Mouse (Mus musculus) lung, postnatal 10 days (tissue): Measurements from ENCODE around the gene Alox12e.
"Not testable (repeated sequence)": the region's sequence is repeated elsewhere in the genome, so short reads cannot be mapped to it uniquely, and the experiment has no call there.

ENCODE experiments used
- DNase-seq: peaks from one replicate; pipeline ENCODE4 v3.0.0; 2021

Alox12e gene

DNA sequence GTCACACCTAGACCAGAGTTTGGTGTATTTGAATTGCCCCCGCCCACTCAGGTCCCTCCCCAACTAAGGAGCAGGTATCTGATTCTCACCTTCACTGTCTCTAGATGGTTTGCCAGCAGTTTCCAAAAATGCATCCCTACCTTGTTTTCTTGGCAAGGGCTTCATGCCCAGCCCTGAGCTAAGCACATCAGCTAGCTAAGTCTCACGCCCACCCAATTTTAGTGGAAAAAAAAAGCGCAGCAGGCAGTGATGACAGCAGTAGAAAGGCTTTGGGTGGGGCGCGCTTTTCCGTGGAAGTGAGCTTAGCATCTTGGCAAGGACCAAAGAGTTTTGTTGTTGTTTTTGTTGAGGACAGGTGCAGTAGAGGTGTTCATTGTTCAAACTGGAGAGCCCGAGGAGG is at the start of gene Alox12e:
TSS of gene Alox12e (minus strand) at position 101 of the 400 bp plus-strand sequence.
- no peak for DNase-seq

DNA sequence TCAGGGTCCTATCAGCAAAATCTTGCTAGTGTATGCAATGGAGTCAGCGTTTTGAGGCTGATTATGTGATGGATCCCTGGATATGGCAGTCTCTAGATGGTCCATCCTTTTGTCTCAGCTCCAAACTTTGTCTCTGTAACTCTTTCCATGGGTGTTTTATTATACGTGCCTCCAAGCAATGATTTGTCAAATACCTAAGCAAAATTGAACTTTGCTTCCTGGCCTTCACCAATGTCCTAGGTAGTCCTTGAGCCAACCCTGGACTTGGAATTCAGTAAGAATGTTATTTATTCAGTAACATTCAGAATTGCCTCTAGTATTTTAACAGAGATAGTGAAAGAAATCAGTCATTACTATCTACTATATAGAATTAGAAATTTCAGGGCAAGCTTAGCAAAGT is 46.2 kb upstream of the Alox12e start:
- not testable (repeated sequence) for DNase-seq

DNA sequence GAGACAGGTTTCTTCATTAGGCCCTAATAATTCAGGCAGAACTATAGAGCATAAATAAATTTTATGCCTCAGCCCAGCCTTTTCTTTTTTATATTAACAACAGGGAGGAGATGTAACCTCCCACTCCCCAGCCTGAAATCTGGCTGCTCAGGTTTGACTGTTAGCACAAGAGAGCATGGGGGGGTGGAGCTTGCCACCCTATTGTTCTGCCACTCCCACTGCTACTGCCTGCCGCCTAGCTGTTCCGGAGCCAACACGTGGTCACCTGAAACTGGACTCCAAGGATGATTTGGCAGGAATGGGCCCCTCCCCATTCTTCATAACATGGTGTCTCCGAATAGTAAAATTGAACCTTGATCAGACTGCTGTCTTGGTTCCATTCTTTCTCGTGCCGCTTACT is 45.3 kb upstream of the Alox12e start:
- DNase-seq, result not testable (repeated sequence)

DNA sequence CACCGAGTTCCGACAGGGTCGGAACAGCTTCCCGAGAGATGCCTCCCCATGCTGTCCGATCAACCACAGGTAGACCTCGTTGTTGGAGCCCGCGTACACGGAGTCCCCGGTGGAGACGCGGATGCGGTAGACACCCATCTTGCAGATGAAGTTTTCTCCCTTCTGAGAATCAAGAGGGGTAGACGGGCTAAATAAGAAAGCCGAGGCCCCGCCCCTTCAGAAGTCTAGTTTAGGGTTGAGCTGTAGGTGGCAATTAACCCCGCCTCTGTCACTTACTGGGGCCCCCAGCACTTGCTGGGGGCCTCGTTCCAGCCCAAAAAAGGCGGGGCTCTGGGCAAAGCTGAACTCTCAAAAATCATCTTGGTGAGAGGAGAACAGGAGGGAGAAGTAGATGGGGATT is 29.4 kb upstream of the Alox12e start, which contains the start of gene Alox15:
TSS of gene Alox15 (minus strand) at position 164 of the 400 bp plus-strand sequence.
- peak; percentile 7 for DNase-seq

DNA sequence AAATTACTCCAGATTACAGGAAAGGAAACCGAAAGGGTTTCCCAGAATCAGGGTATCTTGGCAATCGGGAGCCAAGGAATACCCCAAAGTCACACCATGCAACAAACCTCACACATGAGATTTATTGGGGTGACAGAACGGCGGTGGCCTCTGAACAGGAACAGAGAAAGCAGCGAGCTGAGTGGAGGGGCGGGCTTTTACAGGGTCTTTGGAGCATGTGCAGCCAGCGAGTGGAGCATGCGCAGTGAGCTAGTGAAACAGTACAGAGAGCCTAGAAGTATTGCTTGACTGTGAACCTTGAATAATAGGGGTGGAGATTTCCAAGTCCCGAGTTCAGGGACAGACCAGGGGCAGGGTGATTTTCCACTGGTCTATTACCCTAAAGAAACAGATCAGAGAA is 26.2 kb upstream of the Alox12e start:
- no peak for DNase-seq

DNA sequence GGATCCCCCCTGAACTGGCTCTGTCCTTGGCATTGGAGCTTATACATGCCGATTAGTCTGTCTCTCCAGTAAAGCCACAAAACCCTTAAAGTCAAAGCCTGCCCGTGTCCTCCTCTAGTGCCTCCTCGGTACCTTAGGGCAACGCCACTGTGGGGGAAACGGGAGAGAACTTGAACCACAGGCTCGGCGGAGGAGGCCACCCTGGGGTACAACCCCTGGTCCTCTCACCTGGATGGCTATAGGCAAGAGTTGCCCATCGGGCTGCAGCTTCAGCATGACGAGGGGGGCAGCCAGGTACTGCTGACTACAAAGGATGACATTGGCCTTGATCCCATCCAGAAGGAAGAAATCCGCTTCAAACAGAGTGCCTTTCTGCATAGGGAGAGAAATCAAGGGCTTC is 25.4 kb upstream of the Alox12e start:
- DNase-seq, result no peak

DNA sequence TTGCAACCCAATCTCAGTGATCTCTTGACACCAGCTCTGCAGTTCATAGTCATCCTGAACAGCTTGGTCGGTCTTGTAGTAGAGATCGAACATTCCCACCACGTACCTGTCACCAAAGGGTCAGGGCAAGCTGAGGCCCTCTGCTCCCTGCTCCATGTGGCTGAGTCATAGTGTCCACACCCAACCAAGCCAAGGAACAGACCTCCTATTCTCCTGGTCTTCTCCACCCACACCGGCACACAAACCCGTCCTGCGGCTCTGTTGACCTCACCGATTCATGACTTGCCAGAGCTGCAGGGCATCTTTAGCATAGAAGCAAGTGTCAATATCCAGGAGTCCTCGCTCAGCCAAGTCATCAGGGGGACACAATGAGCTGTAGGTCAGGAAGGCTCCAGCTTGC is 23.1 kb upstream of the Alox12e start:
- no peak for DNase-seq

DNA sequence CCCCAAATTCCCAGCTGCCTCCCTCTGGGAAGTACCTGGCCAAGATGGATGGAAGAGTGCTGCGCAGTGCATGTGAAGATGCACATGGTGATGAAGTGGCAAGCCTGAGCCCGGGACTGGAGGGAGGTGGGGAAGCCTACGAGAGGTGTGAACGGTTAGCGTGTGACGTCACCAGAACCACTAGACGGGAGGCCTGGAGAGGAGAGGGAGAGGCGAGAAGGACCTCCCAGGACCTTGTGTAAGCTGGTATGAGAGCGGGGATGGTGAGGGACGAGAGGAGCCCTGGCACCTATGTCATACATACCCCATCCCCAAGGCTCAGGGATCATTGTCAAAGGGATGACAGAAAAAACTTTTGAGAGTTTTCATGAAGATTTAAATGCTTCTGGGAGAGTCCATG is 22.6 kb upstream of the Alox12e start:
- DNase-seq, result no peak

DNA sequence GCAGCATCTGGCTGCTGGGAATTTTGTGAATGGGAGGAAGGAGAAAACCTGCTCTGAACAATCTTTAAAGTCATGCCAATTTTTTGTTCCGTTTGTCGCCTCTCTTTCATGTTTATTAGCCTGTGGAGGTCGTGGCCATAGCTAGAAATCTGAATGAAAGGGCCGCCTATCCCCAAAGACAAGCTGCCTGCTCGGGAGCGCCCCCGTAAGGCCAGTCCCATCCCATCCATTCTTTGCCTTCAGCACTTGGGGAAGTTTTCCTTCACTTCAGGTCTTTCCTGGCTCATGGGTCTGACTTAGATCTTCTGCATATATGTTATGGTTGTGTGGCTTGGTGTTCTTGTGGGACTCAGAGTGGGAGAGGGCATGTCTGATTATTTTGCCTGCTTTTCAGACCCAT is 17.1 kb upstream of the Alox12e start:
- DNase-seq, result no peak

DNA sequence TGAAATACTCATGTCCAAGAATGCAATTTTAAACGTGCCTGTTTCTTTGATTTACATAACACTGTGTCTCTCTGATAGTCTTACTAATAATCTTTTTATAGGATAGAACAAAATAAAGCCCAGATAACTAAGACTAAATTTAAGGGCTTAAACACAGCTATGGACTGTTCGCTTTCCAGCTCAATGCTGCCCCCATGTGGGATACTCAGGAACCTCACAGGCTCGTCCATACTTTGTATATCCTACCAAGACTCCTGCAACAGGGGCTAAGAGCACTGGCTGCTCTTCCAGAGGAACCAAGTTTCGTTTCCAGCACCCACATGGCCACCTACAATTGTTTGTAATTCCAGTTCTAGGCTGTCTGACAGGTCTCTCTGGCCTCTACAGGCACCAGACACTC is 12.0 kb upstream of the Alox12e start:
- peak; percentile 81 for DNase-seq

DNA sequence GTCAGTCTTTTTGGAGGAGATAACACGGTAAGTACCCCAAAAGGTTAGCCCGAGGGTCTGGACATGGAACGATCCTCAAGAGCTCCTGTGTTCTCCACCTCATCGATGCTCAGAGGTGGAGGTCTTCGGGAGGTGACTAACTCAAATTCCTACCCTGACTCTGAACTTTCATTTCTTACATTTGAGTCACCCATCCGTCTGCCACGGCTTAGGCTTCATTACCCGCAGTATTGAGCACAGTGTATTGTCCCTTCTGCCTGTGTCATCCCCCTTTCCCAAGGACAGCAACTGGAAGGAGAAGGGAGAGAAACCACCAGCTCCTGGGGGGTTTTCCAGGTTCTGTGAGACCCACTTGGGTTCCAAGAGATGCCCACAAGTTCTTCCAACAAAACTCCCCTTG is 2.3 kb upstream of the Alox12e start:
- DNase-seq, result no peak

DNA sequence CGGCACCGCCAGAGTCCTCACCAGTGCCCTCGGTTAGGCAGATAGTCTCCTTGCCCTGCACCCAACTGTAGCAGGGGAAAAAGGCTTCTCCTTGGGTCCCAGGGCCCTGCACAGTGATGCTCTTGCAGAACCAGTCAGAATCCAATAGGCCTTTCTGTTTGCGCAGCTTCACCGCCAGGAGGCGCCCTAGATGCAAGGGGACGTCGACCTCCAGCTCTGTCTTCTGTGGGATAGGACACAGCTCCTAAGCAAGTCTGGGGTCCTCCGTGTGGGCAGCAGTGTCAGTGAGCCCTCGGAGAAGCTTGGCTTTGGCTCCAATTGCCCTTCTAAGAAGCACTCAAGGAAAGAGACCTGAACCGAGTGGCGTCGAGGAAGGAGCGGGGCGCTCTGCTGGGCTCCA is 764 bp downstream of the Alox12e start:
- DNase-seq, result peak; percentile 67

DNA sequence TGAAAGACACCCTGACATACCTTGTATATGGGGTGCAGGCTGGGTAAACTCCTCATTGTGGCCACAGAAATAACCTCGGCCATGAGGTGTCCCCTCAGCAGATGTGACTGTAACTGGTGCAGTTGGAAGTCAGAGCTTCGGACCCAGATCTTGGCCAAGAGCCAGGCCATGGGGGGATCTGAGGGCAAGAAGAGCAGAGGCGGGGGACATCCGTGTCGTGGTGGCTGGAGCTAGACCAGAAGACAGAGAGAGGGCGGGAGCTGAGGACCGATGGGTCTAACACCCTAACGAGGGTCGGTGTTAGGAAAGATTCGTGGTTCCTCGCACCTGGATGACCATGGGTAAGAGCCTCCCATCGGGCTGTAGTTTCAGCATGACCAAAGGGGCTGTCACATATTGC is 2.8 kb downstream of the Alox12e start:
- DNase-seq, result peak; percentile 14

DNA sequence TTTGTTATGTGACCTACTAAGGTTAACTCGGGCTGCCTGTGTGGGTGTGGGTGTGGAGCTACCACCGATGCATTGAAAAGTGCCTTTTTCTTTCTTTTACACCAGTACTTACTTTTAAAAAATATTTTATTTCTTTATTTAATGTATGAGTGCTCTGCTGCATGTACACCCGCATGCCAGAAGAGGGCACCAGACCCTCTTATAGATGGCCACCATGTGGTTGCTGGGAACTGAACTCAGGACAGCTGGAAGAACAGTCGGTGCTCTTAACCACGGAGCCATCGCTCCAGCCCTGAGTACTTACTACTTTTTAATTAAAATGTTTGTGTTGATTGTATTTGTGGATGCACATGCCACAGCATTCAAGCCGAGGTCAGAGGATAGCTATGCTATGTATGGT is 8.6 kb downstream of the Alox12e start:
- peak; percentile 23 for DNase-seq

DNA sequence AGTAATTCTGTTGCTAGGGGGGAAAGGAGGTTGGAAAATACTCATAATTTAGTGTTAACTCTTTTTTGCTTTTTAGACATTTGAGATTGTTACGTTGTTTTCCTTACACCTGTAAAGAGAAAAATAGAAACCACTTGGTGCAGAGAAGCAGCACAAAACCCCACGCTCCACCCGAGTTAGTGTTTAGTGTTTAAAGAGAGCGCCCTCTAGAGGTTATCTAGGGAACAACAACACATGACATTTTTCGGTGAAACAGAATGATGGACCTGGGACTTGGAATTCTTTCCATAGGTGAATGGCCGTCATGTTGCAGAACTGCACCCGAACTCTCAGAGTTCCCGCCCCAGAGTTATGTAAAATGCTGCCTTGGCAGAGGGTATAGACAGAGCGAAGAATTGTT is 13.1 kb downstream of the Alox12e start:
- peak; percentile 77 for DNase-seq

DNA sequence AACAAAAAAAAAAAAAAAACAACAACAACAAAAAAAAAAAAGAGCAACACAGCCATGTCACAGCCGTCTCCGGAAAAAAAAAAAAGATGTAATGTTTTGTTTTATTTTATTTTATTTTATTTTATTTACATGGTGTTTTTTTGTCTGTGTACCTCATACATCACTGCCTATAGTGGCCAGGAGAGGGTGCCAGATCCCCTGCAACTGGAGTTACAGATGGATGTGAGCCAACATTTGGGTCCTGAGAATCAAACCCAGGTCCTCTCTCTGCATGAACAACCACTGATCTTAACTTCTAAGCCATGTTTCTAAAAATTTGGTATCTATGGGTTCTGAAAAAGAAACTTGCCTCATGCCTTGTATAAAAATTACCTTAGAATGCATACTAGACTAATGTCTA is 14.1 kb downstream of the Alox12e start:
- DNase-seq, result peak; percentile 29

DNA sequence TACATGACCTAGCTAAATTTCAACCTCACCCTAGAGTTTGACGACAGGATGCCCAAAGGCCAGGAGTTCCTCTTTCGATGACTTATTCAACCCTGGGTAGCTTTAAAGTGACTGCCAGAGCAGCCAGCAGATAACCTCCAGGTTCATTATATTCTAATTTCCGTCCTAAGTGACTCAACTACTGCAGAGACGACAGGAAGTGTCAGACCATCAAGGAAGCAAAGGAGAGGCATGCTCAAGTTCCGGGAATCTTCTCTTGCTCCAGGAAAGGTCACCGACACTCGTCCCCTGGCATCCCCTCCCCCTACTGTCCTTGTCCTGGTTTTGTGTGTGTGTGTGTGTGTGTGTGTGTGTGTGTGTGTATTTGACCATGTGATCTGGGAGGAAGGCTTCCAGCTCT is 16.3 kb downstream of the Alox12e start:
- DNase-seq, result peak; percentile 44

DNA sequence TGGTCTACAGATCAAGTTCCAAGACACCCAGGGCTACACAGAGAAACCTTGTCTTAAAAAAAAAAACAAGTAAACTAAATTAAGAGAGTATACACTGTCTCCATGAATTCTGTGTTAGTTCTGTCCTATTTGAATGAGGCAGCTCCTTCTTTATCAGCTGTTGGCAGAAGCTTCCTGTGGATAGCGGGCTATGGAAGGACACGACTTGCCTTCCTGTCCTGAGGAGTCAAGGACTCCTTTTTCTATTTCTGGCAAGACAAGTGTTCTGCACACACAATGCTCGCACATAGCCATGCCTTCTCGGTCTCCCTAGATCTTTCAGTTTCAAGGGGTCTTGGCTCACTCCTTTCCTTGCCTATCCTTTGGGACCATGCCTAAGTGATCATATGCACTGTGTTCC is 20.1 kb downstream of the Alox12e start:
- peak; percentile 28 for DNase-seq

DNA sequence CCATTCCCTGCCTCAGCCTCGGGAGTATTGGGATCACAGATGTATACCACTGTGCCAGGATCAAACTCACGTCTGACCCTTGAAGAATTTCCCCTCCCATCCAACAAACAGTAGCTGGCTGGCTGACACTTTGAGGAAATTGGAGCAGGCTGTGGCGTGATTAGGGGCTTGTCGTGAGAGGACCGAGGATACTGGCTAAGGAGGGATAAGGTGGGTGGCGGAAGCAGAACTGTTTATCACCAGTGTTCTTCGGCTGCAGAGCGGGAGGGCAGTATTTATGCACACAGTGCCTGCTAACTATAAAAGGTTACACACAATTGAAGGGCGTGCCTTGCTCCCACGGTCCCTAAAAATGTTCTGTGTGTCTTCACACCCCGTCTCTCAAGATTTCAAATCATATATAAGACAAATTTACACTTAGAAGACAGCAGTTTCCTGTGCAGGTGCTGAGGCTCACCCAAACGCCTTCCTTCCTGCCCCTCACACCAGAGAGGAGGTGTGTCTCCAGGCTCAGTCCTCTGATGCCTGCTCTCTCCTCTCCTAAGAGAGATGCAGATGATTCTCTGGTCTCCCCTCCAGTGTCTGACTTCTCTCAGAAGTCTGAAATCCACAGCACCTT is 24.5 kb downstream of the Alox12e start:
- peak; percentile 42 for DNase-seq

DNA sequence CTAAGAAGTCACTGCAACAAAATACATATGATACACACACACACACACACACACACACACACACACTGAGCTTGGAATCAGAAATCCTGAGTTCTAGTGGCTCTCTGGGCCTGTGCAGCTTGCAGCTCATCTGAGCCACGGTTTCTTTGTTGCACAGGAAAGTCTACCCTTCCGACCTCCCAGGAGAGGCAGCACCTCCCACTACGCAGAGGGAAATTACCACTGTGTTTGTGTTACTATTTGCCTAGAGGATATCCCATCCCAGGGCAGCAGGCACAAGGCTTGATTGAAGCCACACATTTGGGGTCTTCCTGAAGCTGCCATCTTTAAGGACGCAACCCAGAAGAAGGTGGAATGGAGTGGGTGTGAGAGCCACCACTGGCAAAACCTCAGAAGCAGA is 25.0 kb downstream of the Alox12e start:
- no peak for DNase-seq

DNA sequence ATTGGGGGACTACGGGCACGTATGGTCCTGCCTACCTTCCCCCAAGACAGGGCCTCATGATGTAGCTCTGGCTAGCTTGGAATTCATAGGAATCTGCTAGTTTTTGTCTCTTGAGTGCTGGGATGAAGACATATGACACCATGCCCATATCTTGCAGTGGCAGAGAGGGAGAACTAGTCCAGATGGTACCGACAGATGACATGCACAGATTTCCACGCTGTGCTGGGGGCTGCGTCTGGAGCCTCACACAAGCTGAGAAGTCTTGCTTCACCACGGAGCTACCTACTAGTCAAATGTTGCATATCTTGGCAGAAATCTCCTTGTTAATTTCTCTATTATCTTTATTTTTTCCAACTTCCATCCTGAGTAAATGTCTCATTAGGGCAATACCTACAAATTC is 28.5 kb downstream of the Alox12e start:
- no peak for DNase-seq

DNA sequence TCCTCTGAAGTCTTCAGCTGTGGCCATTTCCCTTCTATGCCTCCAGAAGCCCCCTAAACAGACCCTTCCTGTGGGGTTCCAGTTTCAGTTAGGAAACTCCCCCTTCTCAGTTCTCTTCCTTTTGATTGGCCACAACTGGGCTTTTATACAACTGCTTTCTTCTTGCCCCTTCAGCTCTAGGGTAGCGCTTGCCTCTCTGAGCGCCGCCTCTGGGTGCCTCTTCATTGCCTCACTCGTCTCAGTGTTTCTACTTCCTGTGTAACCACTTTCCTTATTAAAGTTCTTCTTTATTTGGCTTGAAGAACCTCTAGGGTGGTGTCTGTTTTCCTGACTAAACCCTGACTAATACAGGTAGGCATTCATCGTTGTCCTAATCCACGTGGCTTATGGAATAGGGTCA is 31.2 kb downstream of the Alox12e start:
- no peak for DNase-seq

DNA sequence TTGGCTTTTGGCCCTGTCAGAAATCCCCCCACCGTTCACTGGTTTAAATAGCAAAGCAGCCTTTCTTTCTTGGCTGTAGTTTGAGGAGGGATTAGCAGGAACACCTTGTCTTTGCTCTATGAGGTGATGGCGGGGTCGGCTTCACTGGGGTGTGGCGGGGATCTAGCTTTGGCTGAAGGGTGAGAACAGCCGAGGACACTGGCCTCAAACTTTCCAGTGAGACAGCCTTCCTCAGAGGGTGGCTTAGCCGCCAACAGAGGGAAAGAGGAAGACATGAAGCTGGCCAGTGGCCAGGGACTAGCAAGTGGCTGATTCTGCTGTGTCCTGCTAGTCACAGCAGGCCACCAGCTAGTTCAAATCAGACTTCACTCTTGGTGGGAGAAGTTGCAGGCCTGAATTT is 33.2 kb downstream of the Alox12e start:
- peak; percentile 19 for DNase-seq

DNA sequence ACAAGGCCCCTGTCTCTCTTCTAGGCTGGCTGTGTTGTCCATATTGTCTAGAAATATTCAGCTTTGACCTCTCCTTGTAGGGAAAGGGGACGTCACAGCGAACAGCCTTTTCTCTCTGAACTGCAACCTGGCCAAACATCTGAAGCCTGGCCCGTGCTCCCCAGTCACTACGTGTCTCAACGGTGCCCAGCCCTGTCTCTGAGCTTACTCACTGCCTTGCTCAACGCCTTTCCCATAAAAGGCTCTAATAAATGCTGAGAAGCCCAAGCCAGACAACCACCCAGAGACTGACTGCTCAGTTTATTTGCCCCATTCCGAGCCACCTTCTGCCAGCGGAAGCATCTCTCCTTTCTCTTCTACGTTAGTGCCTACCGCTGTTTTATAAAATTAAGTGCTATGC is 34.3 kb downstream of the Alox12e start:
- no peak for DNase-seq

DNA sequence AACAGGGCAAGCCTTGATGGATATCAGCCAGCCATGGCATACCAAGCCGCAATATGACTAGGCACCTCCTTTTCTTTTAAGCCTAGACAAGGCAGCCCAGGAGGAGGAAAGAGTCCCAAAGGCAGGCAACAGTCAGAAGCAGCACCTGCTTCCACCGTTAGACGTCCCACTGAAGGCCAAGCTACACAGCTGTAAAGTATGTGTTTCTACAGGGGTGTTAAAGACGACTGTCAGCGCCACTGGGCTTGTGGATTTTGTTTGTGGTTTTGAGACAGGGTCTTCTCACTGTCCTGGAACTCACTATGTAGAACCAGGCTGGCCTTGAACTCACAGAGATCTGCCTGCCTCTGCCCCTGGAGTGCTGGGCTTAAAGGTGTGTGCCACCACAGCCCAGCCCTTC is 36.7 kb downstream of the Alox12e start:
- no peak for DNase-seq

DNA sequence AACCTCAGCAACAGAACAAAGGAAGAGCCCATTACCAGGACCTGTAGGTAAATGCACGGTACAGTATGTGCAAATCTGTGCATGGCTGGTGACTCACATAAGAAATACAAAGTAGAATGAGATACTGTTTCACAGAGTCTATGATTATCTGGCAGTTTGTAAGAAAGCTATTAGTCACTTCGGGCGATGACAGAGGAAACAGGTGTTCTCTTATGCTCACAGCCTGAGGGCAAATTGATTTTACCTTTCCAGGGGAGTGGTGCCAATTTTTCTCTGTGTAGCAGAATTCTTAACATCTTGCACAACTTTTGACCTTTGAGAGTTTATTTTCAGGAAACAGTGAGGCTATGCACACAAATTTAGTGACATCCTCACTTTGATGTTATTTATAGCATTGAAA is 37.7 kb downstream of the Alox12e start:
- DNase-seq, result no peak
